Mouse (Mus musculus) E14TG2a.4 (cell line): ENCODE results near the gene Olfr603.
A peak's percentile ranks its signal among the peaks of the same experiment; 100 is the strongest.
"Not testable (repeated sequence)": the region's sequence is repeated elsewhere in the genome, so short reads cannot be mapped to it uniquely, and the experiment has no call there.

ENCODE experiments used
- H3K27me3 ChIP-seq: 2 replicates; pipeline ENCODE4 v1.6.1; 2014; ENCODE audit warnings: low read length, control low read depth; ENCODE audit not compliant: insufficient read depth
- H3K36me3 ChIP-seq: 2 replicates; pipeline ENCODE4 v1.6.1; 2014; ENCODE audit warnings: low read length, control low read depth; ENCODE audit not compliant: insufficient read depth
- H3K4me1 ChIP-seq: replicated peaks from 2 replicates; pipeline ENCODE4 v1.6.1; 2014; ENCODE audit warnings: low read depth, low read length, control low read depth
- H3K4me3 ChIP-seq: replicated peaks from 2 replicates; pipeline ENCODE4 v1.5.1; 2014; ENCODE audit warnings: mild to moderate bottlenecking, low read length
- H3K9me3 ChIP-seq: 2 replicates; pipeline ENCODE4 v1.6.1; 2014; ENCODE audit warnings: low read length, control low read depth
- CTCF ChIP-seq: conservative IDR thresholded peaks from 2 replicates; pipeline ENCODE4 v1.5.1; 2014; ENCODE audit warnings: low read length
- NANOG ChIP-seq: IDR thresholded peaks from 2 replicates; pipeline ENCODE4 v1.6.1; 2014; ENCODE audit warnings: borderline replicate concordance, low read length, mixed read lengths
- POU5F1 ChIP-seq: IDR thresholded peaks from 2 replicates; pipeline ENCODE4 v1.6.1; 2014; ENCODE audit warnings: low read length, borderline replicate concordance

Olfr603 gene

GRCm38 (mm10) chr7:103386077-103386476, at the start of gene Olfr603:
Olfr603 (minus strand) TSS chr7:103386177.
- Histone ChIP-seq H3K9me3 (no peaks in the 10 kb centered on the region), H3K36me3 (no peaks in the 10 kb centered on the region), H3K4me3 (no peak within 1 kb of the TSS), H3K4me1 (no peaks in the 10 kb centered on the region), H3K27me3 (no peaks in the 10 kb centered on the region)
- TF ChIP-seq POU5F1, result no peak
- no peak for TF ChIP-seq CTCF
- no peak for TF ChIP-seq NANOG

GRCm38 (mm10) chr7:103414772-103415171, 28.8 kb upstream of the Olfr603 start, which contains the start of gene Usp17lc:
Usp17lc (plus strand) TSS chr7:103415072.
- H3K4me1 ChIP-seq, H3K9me3 ChIP-seq, H3K36me3 ChIP-seq, H3K27me3 ChIP-seq, H3K4me3 ChIP-seq: not testable (repeated sequence)

- peaks cover 16% of the 10 kb centered on the region for H3K9me3 ChIP-seq
- H3K4me1 ChIP-seq, H3K4me3 ChIP-seq, H3K36me3 ChIP-seq, H3K27me3 ChIP-seq: not testable (repeated sequence)
Observed at GRCm38 (mm10) chr7:103406521-103407055, 20.6 kb upstream of the Olfr603 start.

GRCm38 (mm10) chr7:103398981-103399380, 13.0 kb upstream of the Olfr603 start:
- Histone ChIP-seq H3K4me1 (peaks cover 28% of the 10 kb centered on the region), H3K36me3 (no peaks in the 10 kb centered on the region), H3K27me3 (no peaks in the 10 kb centered on the region), H3K9me3 (no peaks in the 10 kb centered on the region), H3K4me3 (no peak overlapping the region)
- TF ChIP-seq CTCF (no peak), NANOG (peak; percentile 60; the same call in 1 of the 2 replicates), POU5F1 (no peak)

GRCm38 (mm10) chr7:103397758-103398157, 11.8 kb upstream of the Olfr603 start:
- no peak overlapping the region for H3K4me3 ChIP-seq

DNA sequence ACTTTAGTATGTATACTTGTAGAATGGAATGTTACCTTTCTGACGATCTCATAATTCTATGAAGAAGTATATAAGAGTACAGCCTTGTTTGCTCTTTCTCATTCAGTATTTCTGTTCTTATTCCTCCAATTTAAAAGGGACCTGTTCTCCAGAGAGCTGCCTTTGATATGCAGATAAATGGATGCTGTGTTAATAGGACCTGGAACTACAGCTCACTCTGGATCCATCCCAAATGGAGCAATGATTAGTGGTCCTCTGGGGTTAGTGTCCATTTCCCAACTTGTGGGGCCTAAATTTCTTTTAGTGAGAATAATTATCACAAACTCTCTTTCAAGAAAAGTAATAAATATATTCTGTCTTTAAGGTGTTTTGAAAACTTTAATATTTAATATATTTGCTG, 23.4 kb downstream of the Olfr603 start, which contains the start of gene Olfr601:
TSS of gene Olfr601 (minus strand) at position 101 of the 400 bp plus-strand sequence.
- Histone ChIP-seq H3K4me1 (no peaks in the 10 kb centered on the region), H3K36me3 (no peaks in the 10 kb centered on the region), H3K4me3 (no peak within 1 kb of the TSS), H3K9me3 (no peaks in the 10 kb centered on the region), H3K27me3 (no peaks in the 10 kb centered on the region)
- no peak for TF ChIP-seq POU5F1
- no peak for TF ChIP-seq NANOG
- no peak for TF ChIP-seq CTCF

More at GRCm38 (mm10) chr7:103397758-103398157, 11.8 kb upstream of the Olfr603 start:
- Histone ChIP-seq H3K27me3 (no peaks in the 10 kb centered on the region), H3K4me1 (peaks cover 25% of the 10 kb centered on the region), H3K36me3 (no peaks in the 10 kb centered on the region), H3K9me3 (no peaks in the 10 kb centered on the region)
- TF ChIP-seq CTCF (no peak), NANOG (peak; percentile 62; the same call in 1 of the 2 replicates), POU5F1 (no peak)

DNA sequence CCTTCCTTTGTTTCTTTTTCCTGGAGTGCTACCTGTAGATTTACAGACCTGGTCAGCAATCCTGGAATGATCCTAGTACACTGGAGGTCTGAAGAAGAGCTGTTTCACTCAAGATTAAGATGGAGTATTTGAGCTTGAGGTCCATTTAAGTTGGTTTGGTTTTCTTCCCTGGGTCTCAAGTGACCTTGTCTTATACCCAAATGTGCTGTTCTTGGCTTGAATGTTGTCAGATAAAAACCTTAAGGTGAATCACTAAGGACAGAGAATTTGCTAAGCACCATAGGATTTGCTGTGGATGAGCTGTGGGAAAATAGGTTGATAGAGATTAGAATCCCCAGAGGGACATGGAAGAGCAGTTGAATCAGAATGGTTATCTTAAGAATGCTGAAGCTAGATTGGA, 36.4 kb downstream of the Olfr603 start, which contains the start of gene Olfr600:
TSS of gene Olfr600 (minus strand) at position 101 of the 400 bp plus-strand sequence.
- no peaks in the 10 kb centered on the region for H3K4me1 ChIP-seq
- no peaks in the 10 kb centered on the region for H3K36me3 ChIP-seq
- H3K9me3 ChIP-seq, result no peaks in the 10 kb centered on the region
- TF ChIP-seq POU5F1 (no peak), NANOG (no peak), CTCF (no peak)
- no peak within 1 kb of the TSS for H3K4me3 ChIP-seq
- no peaks in the 10 kb centered on the region for H3K27me3 ChIP-seq

DNA sequence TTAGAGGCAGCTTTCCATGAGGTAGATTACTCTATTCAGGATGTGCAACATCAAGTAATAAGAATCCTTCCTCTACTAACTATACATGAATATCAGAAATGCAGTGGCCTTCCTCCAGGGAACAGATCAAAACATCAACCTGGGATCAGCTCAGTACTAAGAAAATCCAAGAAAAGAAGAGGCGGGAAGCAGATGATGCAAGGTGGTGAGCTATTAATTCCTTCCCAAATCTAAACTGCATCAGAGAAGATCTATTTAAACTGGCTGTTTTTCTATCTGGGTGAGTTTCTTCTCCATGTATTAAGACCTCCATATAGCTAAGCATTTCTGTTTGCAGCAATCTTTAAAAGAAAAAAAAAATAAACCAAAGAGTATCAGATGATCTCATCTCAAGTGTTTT, 50.4 kb downstream of the Olfr603 start, which contains the start of gene Olfr599:
TSS of gene Olfr599 (plus strand) at position 301 of the 400 bp plus-strand sequence.
- TF ChIP-seq CTCF (no peak), NANOG (no peak), POU5F1 (no peak)
- Histone ChIP-seq H3K27me3 (no peaks in the 10 kb centered on the region; the same call in 1 of the 2 replicates), H3K9me3 (no peaks in the 10 kb centered on the region), H3K4me1 (no peaks in the 10 kb centered on the region), H3K36me3 (no peaks in the 10 kb centered on the region), H3K4me3 (no peak within 1 kb of the TSS)
